Mouse (Mus musculus): ENCODE results near the gene Tbx1. TPM values are rescaled to one million over a fixed set of nuclear protein-coding genes. Genes with fewer than 3 reads are reported as not detected.

Gene Tbx1
- polyA plus RNA-seq, 1 experiment from 2014 or later: 7.4 TPM

DNA sequence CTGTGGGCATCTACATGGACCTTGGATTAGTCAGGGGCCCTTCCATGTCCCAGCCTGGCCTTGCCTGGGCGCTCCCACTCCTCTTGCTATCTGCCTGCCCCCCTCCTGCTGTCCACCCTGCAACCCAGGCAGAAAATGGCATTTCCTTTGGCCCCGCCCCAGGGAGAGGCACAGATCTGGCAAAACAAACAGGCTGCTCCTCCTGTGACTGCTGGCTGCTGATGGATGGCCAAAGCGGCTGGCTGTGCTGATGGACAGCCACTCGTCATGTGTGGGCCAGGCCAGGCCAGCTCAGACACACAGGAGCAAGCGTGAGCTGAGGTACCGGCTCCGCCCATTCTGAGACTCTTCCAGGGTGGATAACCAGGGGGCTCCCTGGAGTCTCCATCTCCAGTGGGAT lies 11.0 kb upstream of the Tbx1 start:
- Histone ChIP-seq H3K27me3 (ENCODE audit: control insufficient read depth, insufficient read depth, low read length) (no peaks in the 10 kb centered on the region), H3K4me3 (ENCODE audit: low read depth, low read length) (no peak overlapping the region), H3K4me2 (replicated peaks; ENCODE audit: low read depth, low read length) (no peak overlapping the region), H3K9me3 (ENCODE audit: control insufficient read depth, low read length) (no peaks in the 10 kb centered on the region), H3K27ac (ENCODE audit: low read depth, low read length) (no peak overlapping the region), H3K4me1 (replicated peaks; ENCODE audit: control insufficient read depth, insufficient read depth, low read length) (no peaks in the 10 kb centered on the region), H3K36me3 (ENCODE audit: control insufficient read depth, insufficient read depth, low read length) (no peaks in the 10 kb centered on the region), H3K9ac (ENCODE audit: low read depth, low read length) (no peak overlapping the region)
- DNase-seq (ENCODE audit: low spot score) (no peak), ATAC-seq (ENCODE audit: low FRiP score) (no peak)
- 53% methylated on average over 7 of the region's 7 CpGs for WGBS

DNA sequence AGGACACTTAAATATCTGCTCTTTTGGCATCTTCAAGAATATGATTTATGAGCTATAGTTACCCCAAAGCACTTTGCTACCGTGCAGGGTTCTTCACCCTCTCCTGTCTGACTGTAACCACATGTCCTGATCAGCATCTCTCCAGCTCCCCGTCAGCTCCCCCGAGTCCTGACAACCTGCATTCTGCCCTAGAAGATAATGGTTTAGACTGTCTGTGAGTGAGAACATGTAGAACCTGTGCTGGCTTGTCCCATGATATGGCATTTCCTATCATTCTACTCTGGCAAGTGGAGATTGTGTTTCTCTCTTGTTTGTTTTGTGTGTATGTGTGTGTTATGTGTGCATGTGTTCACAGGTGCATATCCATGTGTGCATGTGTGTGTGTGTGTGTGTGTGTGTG lies 7.5 kb upstream of the Tbx1 start:
- Histone ChIP-seq H3K9me3 (ENCODE audit: control insufficient read depth, low read length) (no peaks in the 10 kb centered on the region), H3K4me1 (replicated peaks; ENCODE audit: control insufficient read depth, insufficient read depth, low read length) (no peaks in the 10 kb centered on the region), H3K4me3 (ENCODE audit: low read depth, low read length) (no peak overlapping the region), H3K4me2 (replicated peaks; ENCODE audit: low read depth, low read length) (no peak overlapping the region), H3K36me3 (ENCODE audit: control insufficient read depth, insufficient read depth, low read length) (no peaks in the 10 kb centered on the region), H3K9ac (ENCODE audit: low read depth, low read length) (no peak overlapping the region), H3K27me3 (ENCODE audit: control insufficient read depth, insufficient read depth, low read length) (peaks cover 7% of the 10 kb centered on the region), H3K27ac (ENCODE audit: low read depth, low read length) (no peak overlapping the region)
- 84% methylated on average over 3 of the region's 3 CpGs for WGBS
- DNase-seq (ENCODE audit: low spot score): no peak
- ATAC-seq (ENCODE audit: low FRiP score): no peak

DNA sequence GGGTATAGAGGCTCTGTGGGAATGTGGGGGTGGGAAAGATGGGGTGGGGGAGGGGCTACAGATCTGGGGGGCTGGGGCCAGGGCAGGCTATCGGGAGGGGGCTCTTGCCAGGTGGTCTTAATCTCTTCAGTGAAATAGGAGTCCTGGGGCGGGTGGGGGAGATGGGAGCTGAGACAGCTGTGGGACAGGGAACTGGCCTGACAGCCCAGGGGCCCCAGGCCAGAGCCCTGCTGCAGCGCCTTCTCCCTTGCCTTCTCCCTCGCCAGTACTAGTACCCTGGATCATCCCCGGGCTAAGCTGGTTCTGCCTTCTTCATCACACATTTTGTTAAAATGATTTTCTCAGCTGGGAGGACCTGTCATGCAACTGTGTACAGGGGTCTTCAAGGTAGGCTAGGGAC lies 5.8 kb upstream of the Tbx1 start:
- ATAC-seq (ENCODE audit: low FRiP score): no peak
- H3K4me2 ChIP-seq (replicated peaks; ENCODE audit: low read depth, low read length): no peak overlapping the region
- H3K27me3 ChIP-seq (ENCODE audit: control insufficient read depth, insufficient read depth, low read length): peaks cover 21% of the 10 kb centered on the region
- no peak overlapping the region for H3K9ac ChIP-seq (ENCODE audit: low read depth, low read length)
- DNase-seq (ENCODE audit: low spot score): no peak
- H3K9me3 ChIP-seq (ENCODE audit: control insufficient read depth, low read length): no peaks in the 10 kb centered on the region
- 47% methylated on average over 5 of the region's 5 CpGs for WGBS
- H3K27ac ChIP-seq (ENCODE audit: low read depth, low read length): no peak overlapping the region
- H3K4me1 ChIP-seq (replicated peaks; ENCODE audit: control insufficient read depth, insufficient read depth, low read length): peaks cover 3% of the 10 kb centered on the region; the same call in 1 of the 2 replicates
- H3K36me3 ChIP-seq (ENCODE audit: control insufficient read depth, insufficient read depth, low read length): no peaks in the 10 kb centered on the region
- H3K4me3 ChIP-seq (ENCODE audit: low read depth, low read length): no peak overlapping the region

DNA sequence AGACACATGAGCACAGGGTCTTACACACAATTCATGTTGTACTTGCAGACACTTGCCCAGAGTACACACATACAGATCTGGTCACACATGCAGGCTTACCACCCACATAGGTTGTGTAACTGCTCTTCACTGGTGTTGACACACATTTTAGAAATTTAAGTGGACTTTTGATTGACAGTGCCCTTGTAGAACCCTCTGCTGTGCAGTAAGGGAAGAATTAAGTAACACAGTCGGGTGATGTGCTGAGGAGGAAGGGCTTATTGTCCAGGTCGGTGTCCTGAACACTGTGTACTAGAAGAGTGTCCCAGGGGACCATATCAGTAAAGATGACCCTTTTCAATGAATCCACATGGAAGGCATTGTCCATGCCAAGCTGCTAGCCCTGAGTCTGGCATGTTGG lies 3.5 kb upstream of the Tbx1 start:
- ATAC-seq (ENCODE audit: low FRiP score): no peak

DNA sequence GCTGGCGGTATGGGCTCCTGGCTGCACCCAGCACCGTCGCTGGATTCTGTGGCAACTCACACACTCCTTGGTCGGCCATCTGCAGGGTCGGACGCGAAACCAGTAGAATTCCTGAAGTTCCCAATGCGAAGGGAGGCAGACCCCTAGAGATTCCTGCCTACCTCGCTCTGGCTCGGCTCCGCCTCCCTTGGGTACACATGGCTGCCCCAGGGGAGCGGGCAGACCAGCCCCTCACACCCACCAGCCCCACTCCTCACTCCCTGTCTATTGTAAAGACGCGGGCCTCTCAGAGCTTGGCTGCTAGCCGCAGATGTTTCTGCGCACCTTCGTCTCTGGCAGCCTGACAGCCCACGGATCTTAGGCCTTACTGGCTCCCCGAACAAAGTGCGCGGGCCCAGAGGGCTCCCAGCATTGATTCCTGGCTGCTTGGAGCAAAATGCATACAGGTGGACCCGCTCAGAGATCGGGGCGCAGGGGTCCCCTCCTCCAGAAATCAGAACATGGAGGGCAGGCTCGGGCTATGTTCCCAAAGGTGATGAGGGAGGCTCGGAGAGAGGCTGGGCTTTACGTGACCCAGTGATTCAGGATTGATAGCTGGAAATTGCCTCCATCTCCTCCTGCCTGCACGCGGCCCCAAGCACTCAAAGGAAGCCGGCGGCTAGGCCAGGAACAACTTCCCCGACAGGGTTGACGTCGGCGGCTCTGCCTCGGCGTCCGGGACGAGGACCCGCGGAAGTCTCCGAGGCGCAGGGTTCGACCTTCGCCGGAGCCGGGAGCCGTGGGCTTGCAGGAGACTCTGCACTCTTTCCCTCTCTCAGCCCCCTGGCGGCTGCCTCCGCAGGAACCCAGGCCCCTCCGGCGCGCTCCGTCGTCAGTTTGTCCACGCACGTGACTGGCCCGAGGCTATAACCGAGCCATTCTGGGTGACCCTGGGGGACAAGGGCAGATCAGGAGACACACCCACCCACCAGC lies 862 bp upstream of the Tbx1 start:
- H3K9me3 ChIP-seq (ENCODE audit: control insufficient read depth, low read length): no peaks in the 10 kb centered on the region
- no peak overlapping the region for H3K9ac ChIP-seq (ENCODE audit: low read depth, low read length)
- peaks cover 68% of the 10 kb centered on the region for H3K27me3 ChIP-seq (ENCODE audit: control insufficient read depth, insufficient read depth, low read length)
- H3K27ac ChIP-seq (ENCODE audit: low read depth, low read length): no peak overlapping the region
- H3K4me3 ChIP-seq (ENCODE audit: low read depth, low read length): peak overlapping the region; percentile 10; the same call in 1 of the 2 replicates
- peaks cover 16% of the 10 kb centered on the region for H3K4me1 ChIP-seq (replicated peaks; ENCODE audit: control insufficient read depth, insufficient read depth, low read length)
- H3K36me3 ChIP-seq (ENCODE audit: control insufficient read depth, insufficient read depth, low read length): no peaks in the 10 kb centered on the region
- DNase-seq (ENCODE audit: low spot score): peak; percentile 71
- peak overlapping the region; percentile 17; the same call in 1 of the 2 replicates for H3K4me2 ChIP-seq (replicated peaks; ENCODE audit: low read depth, low read length)
- no peak for ATAC-seq (ENCODE audit: low FRiP score)
- 1% methylated on average over 59 of the region's 59 CpGs for WGBS

More for the DNA sequence above, 3.5 kb upstream of the Tbx1 start:
- 73% methylated on average over 2 of the region's 2 CpGs for WGBS
- H3K4me3 ChIP-seq (ENCODE audit: low read depth, low read length): no peak overlapping the region
- H3K4me2 ChIP-seq (replicated peaks; ENCODE audit: low read depth, low read length): no peak overlapping the region
- no peak for DNase-seq (ENCODE audit: low spot score)
- no peaks in the 10 kb centered on the region for H3K9me3 ChIP-seq (ENCODE audit: control insufficient read depth, low read length)
- peaks cover 9% of the 10 kb centered on the region for H3K4me1 ChIP-seq (replicated peaks; ENCODE audit: control insufficient read depth, insufficient read depth, low read length)
- no peaks in the 10 kb centered on the region for H3K36me3 ChIP-seq (ENCODE audit: control insufficient read depth, insufficient read depth, low read length)
- no peak overlapping the region for H3K9ac ChIP-seq (ENCODE audit: low read depth, low read length)
- H3K27me3 ChIP-seq (ENCODE audit: control insufficient read depth, insufficient read depth, low read length): peaks cover 45% of the 10 kb centered on the region
- H3K27ac ChIP-seq (ENCODE audit: low read depth, low read length): no peak overlapping the region

DNA sequence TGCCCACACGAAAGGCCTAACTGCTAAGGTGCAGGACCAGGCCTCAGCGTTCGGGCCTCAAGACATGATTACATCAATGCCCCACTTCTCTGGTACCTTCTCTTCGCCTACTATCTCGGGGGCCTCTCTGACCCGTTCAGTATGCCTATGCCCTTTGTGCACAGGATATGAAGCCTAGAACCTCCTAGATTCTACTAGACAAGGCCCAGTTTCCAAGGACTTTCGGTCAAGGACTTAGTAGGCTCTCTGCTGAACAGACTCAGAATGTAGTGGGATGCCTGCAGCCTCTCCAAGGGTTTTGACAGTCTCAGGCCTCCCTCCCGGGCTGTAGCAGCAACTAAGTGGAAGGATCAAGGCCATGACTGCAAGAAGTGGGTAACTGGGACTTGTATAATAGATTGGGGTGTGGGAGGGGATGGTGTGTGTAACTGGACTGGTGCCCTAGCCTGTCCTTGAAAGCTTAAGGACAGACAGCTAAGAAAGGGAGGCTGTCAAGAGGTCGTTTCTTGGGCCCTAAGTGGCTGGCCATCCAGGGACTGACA lies 1.3 kb downstream of the Tbx1 start:
- DNase-seq (ENCODE audit: low spot score) (peak; percentile 51), ATAC-seq (ENCODE audit: low FRiP score) (no peak)
- H3K4me3 ChIP-seq (ENCODE audit: low read depth, low read length): no peak overlapping the region
- no peak overlapping the region for H3K9ac ChIP-seq (ENCODE audit: low read depth, low read length)
- H3K9me3 ChIP-seq (ENCODE audit: control insufficient read depth, low read length): no peaks in the 10 kb centered on the region
- peaks cover 17% of the 10 kb centered on the region for H3K4me1 ChIP-seq (replicated peaks; ENCODE audit: control insufficient read depth, insufficient read depth, low read length)
- WGBS: 9% methylated on average over 9 of the region's 9 CpGs
- no peak overlapping the region for H3K4me2 ChIP-seq (replicated peaks; ENCODE audit: low read depth, low read length)
- no peaks in the 10 kb centered on the region for H3K36me3 ChIP-seq (ENCODE audit: control insufficient read depth, insufficient read depth, low read length)
- H3K27me3 ChIP-seq (ENCODE audit: control insufficient read depth, insufficient read depth, low read length): peaks cover 88% of the 10 kb centered on the region
- H3K27ac ChIP-seq (ENCODE audit: low read depth, low read length): no peak overlapping the region

DNA sequence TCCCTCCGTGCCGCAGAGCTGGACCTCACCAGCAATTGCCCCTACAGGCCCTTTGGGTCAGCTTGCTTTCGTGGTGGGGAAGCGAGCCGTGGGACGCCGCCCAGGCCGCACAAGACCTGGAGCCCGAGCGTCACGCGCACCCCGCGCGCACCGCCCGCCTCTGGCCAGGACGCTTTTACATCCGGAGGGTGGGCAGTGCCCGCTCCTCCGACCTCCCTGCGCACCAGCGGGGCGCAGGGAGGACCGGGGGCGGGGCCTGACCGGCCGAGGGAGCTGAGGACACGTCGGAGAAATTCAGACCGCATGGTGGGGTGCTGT lies 1.8 kb downstream of the Tbx1 start:
- H3K9me3 ChIP-seq (ENCODE audit: control insufficient read depth, low read length): no peaks in the 10 kb centered on the region
- H3K4me1 ChIP-seq (replicated peaks; ENCODE audit: control insufficient read depth, insufficient read depth, low read length): peaks cover 17% of the 10 kb centered on the region
- 0 out of 2 replicates have a peak overlapping the region, but pooled peaks have one; percentile 33 for H3K4me2 ChIP-seq (replicated peaks; ENCODE audit: low read depth, low read length)
- H3K9ac ChIP-seq (ENCODE audit: low read depth, low read length): no peak overlapping the region
- peaks cover 92% of the 10 kb centered on the region for H3K27me3 ChIP-seq (ENCODE audit: control insufficient read depth, insufficient read depth, low read length)
- no peak overlapping the region for H3K27ac ChIP-seq (ENCODE audit: low read depth, low read length)
- ATAC-seq (ENCODE audit: low FRiP score) (no peak), DNase-seq (ENCODE audit: low spot score) (peak; percentile 56)
- peak overlapping the region; percentile 22 for H3K4me3 ChIP-seq (ENCODE audit: low read depth, low read length)
- WGBS: 1% methylated on average over 31 of the region's 31 CpGs
- no peaks in the 10 kb centered on the region for H3K36me3 ChIP-seq (ENCODE audit: control insufficient read depth, insufficient read depth, low read length)

DNA sequence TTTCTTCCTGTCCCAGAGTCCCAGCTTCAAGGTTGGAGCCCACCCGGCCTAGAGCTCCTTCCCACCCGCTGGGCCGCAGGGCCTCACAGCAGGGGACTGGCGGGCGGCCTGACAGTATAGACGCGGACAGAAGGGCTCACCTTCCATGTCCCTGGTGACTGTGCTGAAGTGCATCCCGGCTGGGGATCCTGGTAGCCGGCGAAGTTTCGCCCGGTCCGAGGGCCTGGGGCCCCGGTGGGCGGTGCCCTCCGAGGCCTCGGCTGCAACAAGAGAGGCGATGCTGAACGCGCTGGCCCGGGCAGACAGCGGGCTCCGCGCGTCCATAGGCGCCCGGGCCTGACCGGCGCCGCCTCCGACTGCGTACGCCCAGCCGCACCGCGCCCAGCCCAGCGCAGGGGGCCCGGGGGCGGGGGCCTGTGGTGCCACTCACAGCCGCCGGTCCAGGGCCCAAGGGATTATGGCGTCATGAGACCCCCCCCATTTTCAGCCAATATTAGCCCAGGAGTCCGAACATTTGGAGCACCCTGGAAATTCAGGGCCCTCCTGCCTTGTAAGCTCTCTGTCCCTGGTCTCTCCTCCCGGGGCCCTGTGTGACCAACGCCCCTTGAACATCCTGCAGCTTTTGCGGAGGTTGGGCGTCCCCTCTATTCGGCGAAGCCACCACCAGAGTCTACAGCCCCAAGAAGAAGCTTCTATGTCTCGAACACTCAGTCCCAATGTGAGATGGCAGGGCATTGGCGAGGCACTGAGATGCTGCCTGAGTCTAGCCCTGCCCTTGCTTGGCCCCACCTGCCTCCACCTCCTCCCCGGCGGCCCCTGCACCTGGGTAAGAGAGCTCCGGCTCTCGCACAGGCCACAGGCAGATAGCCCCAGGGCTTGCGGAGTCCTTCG lies 2.4 kb downstream of the Tbx1 start:
- ATAC-seq (ENCODE audit: low FRiP score) (no peak), DNase-seq (ENCODE audit: low spot score) (peak; percentile 72)
- Histone ChIP-seq H3K9ac (ENCODE audit: low read depth, low read length) (0 out of 2 replicates have a peak overlapping the region, but pooled peaks have one; percentile 24), H3K4me3 (ENCODE audit: low read depth, low read length) (peak overlapping the region; percentile 22), H3K4me1 (replicated peaks; ENCODE audit: control insufficient read depth, insufficient read depth, low read length) (peaks cover 17% of the 10 kb centered on the region), H3K27me3 (ENCODE audit: control insufficient read depth, insufficient read depth, low read length) (peaks cover 94% of the 10 kb centered on the region), H3K36me3 (ENCODE audit: control insufficient read depth, insufficient read depth, low read length) (no peaks in the 10 kb centered on the region), H3K9me3 (ENCODE audit: control insufficient read depth, low read length) (no peaks in the 10 kb centered on the region), H3K4me2 (replicated peaks; ENCODE audit: low read depth, low read length) (peak overlapping the region; percentile 33), H3K27ac (ENCODE audit: low read depth, low read length) (no peak overlapping the region)
- WGBS: under 1% methylated on average over 57 of the region's 57 CpGs

Data from hindbrain, embryonic 11.5 days (tissue).